Mouse (Mus musculus) stomach, embryonic 16.5 days (tissue): Measurements from ENCODE around the gene Mad2l1bp. TPM values are rescaled to one million over a fixed set of nuclear protein-coding genes. Genes with fewer than 3 reads are reported as not detected.

Experiments used
- ATAC-seq: fragments of 200-750 bp; cut with Nextera tagmentation; 2 replicates; pipeline ENCODE4 v1.8.0; 2017; ENCODE audit warnings: moderate number of reproducible peaks, moderate TSS enrichment; ENCODE audit not compliant: insufficient read depth, low FRiP score
- H3K27ac ChIP-seq: fragments of 300-500 bp; sonication (generic); 2 replicates; pipeline ENCODE4 v1.5.1; 2014; ENCODE audit warnings: low read length
- H3K27me3 ChIP-seq: fragments of 300-500 bp; sonication (generic); 2 replicates; pipeline ENCODE4 v1.6.1; 2014; ENCODE audit warnings: low read length, control low read depth, mixed read lengths; ENCODE audit not compliant: control insufficient read depth, insufficient read depth
- H3K36me3 ChIP-seq: fragments of 300-500 bp; sonication (generic); 2 replicates; pipeline ENCODE4 v1.6.1; 2014; ENCODE audit warnings: low read length; ENCODE audit not compliant: control insufficient read depth, insufficient read depth
- H3K4me1 ChIP-seq: fragments of 300-500 bp; sonication (generic); 2 replicates; pipeline ENCODE4 v1.6.1; 2014; ENCODE audit warnings: low read length, control low read depth, mixed read lengths; ENCODE audit not compliant: control insufficient read depth, insufficient read depth
- H3K4me2 ChIP-seq: fragments of 300-500 bp; sonication (generic); 2 replicates; pipeline ENCODE4 v1.6.1; 2014; ENCODE audit warnings: low read depth, low read length, mixed read lengths
- H3K4me3 ChIP-seq: fragments of 300-500 bp; sonication (generic); replicated peaks from 2 replicates; pipeline ENCODE4 v1.5.1; 2014; ENCODE audit warnings: mild to moderate bottlenecking, low read length
- H3K9ac ChIP-seq: fragments of 300-500 bp; sonication (generic); 2 replicates; pipeline ENCODE4 v1.6.1; 2014; ENCODE audit warnings: low read length
- H3K9me3 ChIP-seq: fragments of 300-500 bp; sonication (generic); replicated peaks from 2 replicates; pipeline ENCODE4 v1.6.1; 2016; ENCODE audit warnings: low read length, control low read depth; ENCODE audit not compliant: control insufficient read depth
- WGBS: fragments of 180-500 bp; shearing (Covaris S2); extraction: QIAGEN DNeasy Blood & Tissue Kit; methylation state at CpG from one replicate; pipeline ENCODE4 v1.1.7; 2014; 5-methylcytosine and 5-hydroxymethylcytosine counted together
- polyA plus RNA-seq: library from polyadenylated mRNA; unstranded; fragments of >200 nt; fragmentation: Nextera tagmentation; extraction: Ambion mirVana; gene quantifications from 2 replicates; pipeline ENCODE4 v1.2.1, GENCODE M21; 2015

Gene Mad2l1bp
- polyA plus RNA-seq, 1 experiment from 2014 or later: 33.9 TPM

DNA sequence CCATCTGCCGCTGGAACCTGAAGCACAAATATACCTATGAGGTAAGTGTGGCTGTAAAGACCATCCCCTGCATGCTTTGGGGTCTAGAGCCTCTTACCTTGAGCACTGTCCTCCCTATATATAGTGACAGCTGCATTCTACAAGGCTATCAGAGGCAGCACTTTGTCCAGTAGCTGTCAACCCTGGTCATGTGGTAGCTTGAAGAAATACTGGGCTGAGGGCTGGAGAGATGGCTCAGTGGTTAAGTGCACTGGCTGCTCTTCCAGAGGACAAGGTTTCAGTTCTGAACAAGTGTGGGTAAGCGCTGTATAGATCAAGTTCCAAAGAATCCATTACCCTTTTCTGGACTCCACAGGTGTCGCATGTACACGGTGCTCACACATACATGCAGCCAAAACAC is 30.6 kb downstream of the Mad2l1bp start:
- no peak overlapping the region for H3K4me3 ChIP-seq
- no peaks in the 10 kb centered on the region for H3K9me3 ChIP-seq
- H3K4me2 ChIP-seq: no peak overlapping the region
- H3K27me3 ChIP-seq: no peaks in the 10 kb centered on the region
- peaks cover 6% of the 10 kb centered on the region; the same call in 1 of the 2 replicates for H3K4me1 ChIP-seq
- no peak overlapping the region for H3K9ac ChIP-seq
- 98% methylated on average over 4 of the region's 4 CpGs for WGBS
- H3K36me3 ChIP-seq: peaks cover 33% of the 10 kb centered on the region
- H3K27ac ChIP-seq: no peak overlapping the region
- ATAC-seq: no peak

- H3K9me3 ChIP-seq: no peaks in the 10 kb centered on the region
- no peaks in the 10 kb centered on the region for H3K27me3 ChIP-seq
- WGBS: 88% methylated on average over 10 of the region's 10 CpGs
- ATAC-seq: no peak
- H3K4me3 ChIP-seq: no peak overlapping the region
- peaks cover 20% of the 10 kb centered on the region for H3K36me3 ChIP-seq
- no peak overlapping the region for H3K9ac ChIP-seq
- H3K27ac ChIP-seq: no peak overlapping the region
- peaks cover 24% of the 10 kb centered on the region for H3K4me1 ChIP-seq
- no peak overlapping the region for H3K4me2 ChIP-seq
Measured at GRCm38 (mm10) chr17:46119641-46120040, 33.7 kb downstream of the Mad2l1bp start.

DNA sequence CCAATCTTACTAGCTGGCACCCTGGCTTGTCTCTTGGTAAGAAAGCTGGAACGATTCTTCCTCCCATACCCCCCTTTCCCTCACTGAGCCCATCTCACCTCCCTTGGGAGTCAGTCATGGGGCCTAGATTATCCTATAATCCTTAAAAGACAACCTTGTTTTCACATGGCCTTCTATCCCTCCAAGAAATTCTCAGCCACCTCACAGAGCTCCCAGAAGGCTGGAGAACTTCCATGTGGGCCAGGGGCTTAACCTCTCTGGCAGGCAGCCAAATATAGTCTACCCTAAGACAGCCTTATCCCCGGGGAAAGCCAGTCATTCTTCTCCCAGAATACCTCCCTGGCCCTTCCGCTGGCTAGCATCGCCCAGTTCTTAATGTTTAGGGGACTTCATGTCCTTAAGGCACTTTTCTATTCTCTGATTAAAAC is 34.9 kb downstream of the Mad2l1bp start:
- Histone ChIP-seq H3K4me2 (no peak overlapping the region), H3K4me3 (no peak overlapping the region), H3K9me3 (no peaks in the 10 kb centered on the region), H3K27ac (no peak overlapping the region), H3K9ac (no peak overlapping the region), H3K27me3 (no peaks in the 10 kb centered on the region), H3K4me1 (peaks cover 24% of the 10 kb centered on the region), H3K36me3 (peaks cover 14% of the 10 kb centered on the region)
- no peak for ATAC-seq
- 51% methylated on average over 4 of the region's 4 CpGs for WGBS

GRCm38 (mm10) chr17:46117623-46118422 is 35.5 kb downstream of the Mad2l1bp start:
- Histone ChIP-seq H3K4me2 (no peak overlapping the region), H3K9ac (no peak overlapping the region), H3K27me3 (no peaks in the 10 kb centered on the region), H3K4me1 (peaks cover 24% of the 10 kb centered on the region), H3K4me3 (no peak overlapping the region), H3K27ac (no peak overlapping the region), H3K36me3 (peaks cover 10% of the 10 kb centered on the region; the same call in 1 of the 2 replicates), H3K9me3 (no peaks in the 10 kb centered on the region)
- WGBS: 70% methylated on average over 13 of the region's 13 CpGs
- no peak for ATAC-seq

GRCm38 (mm10) chr17:46116881-46117280 is 36.5 kb downstream of the Mad2l1bp start:
- 82% methylated on average over 3 of the region's 3 CpGs for WGBS
- H3K9me3 ChIP-seq: no peaks in the 10 kb centered on the region
- no peak for ATAC-seq
- no peak overlapping the region for H3K9ac ChIP-seq
- peaks cover 10% of the 10 kb centered on the region; the same call in 1 of the 2 replicates for H3K36me3 ChIP-seq
- H3K4me3 ChIP-seq: no peak overlapping the region
- no peak overlapping the region for H3K27ac ChIP-seq
- H3K4me1 ChIP-seq: peaks cover 24% of the 10 kb centered on the region
- H3K27me3 ChIP-seq: no peaks in the 10 kb centered on the region
- H3K4me2 ChIP-seq: no peak overlapping the region

- Histone ChIP-seq H3K27me3 (no peaks in the 10 kb centered on the region), H3K9me3 (no peaks in the 10 kb centered on the region), H3K4me3 (no peak overlapping the region), H3K27ac (peak overlapping the region; percentile 19; the same call in 1 of the 2 replicates), H3K4me2 (no peak overlapping the region), H3K9ac (peak overlapping the region; percentile 31; the same call in 1 of the 2 replicates), H3K36me3 (peaks cover 10% of the 10 kb centered on the region; the same call in 1 of the 2 replicates), H3K4me1 (peaks cover 30% of the 10 kb centered on the region)
- WGBS: 61% methylated on average over 11 of the region's 11 CpGs
- ATAC-seq: no peak
Measured at GRCm38 (mm10) chr17:46116138-46116537, 37.2 kb downstream of the Mad2l1bp start.

DNA sequence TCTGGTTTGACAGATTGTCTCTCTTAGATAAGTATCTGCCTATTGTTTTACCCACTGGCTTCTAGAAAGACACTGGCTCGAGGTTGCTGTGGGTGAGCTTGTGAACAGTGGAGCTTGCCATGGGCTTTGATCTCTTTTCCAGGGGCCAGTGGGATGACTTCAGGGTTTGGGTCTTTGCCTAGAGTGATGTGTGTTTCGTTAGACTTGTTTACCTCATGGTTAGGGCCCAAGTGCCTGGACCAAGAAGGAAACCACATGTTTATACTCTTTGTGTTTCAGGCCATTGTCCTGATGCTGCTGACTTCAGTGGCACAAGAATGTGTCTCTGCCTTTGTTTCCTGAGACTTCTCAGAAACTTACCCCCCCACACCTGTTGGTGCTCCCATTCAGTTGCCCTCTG is 37.9 kb downstream of the Mad2l1bp start:
- H3K27me3 ChIP-seq: no peaks in the 10 kb centered on the region
- H3K9ac ChIP-seq: no peak overlapping the region
- no peak overlapping the region for H3K4me3 ChIP-seq
- peak overlapping the region; percentile 19; the same call in 1 of the 2 replicates for H3K27ac ChIP-seq
- H3K4me2 ChIP-seq: no peak overlapping the region
- H3K9me3 ChIP-seq: no peaks in the 10 kb centered on the region
- peaks cover 30% of the 10 kb centered on the region for H3K4me1 ChIP-seq
- ATAC-seq: no peak
- H3K36me3 ChIP-seq: peaks cover 10% of the 10 kb centered on the region; the same call in 1 of the 2 replicates
- 22% methylated on average over 2 of the region's 2 CpGs for WGBS

GRCm38 (mm10) chr17:46110402-46111289 is 42.7 kb downstream of the Mad2l1bp start, which contains the start of gene Mrps18a:
Gene Mrps18a (plus strand): TSS chr17:46110986.
- Histone ChIP-seq H3K4me3 (peak within 1 kb of the TSS; percentile 84), H3K9ac (peak within 1 kb of the TSS; percentile 91), H3K9me3 (no peaks in the 10 kb centered on the region), H3K27me3 (peaks cover 7% of the 10 kb centered on the region; the same call in 1 of the 2 replicates), H3K4me2 (peak within 1 kb of the TSS; percentile 96), H3K4me1 (peaks cover 14% of the 10 kb centered on the region; the same call in 1 of the 2 replicates), H3K27ac (peak within 1 kb of the TSS; percentile 57), H3K36me3 (no peaks in the 10 kb centered on the region)
- WGBS: 5% methylated on average over 38 of the region's 38 CpGs
- ATAC-seq: peak; percentile 93
